Mouse (Mus musculus) myocyte (in vitro differentiated cells): ENCODE measurements around the gene Farsb.

Experiments
- MAX ChIP-seq: IDR thresholded peaks from one replicate; pipeline ENCODE4 v1.6.1; 2011; ENCODE audit warnings: low read depth, mild to moderate bottlenecking, control low read depth
- POLR2A ChIP-seq: IDR thresholded peaks from one replicate; pipeline ENCODE4 v1.6.1; 2011; ENCODE audit warnings: low read depth, mild to moderate bottlenecking, control low read depth, moderate library complexity; ENCODE audit not compliant: insufficient read length
- SRF ChIP-seq: IDR thresholded peaks from one replicate; pipeline ENCODE4 v1.6.1; 2011; ENCODE audit warnings: low read depth; ENCODE audit not compliant: control insufficient read depth, insufficient read length

GRCm38 (mm10) chr1:78507137-78507536, 18.4 kb upstream of the Farsb start:
- TF ChIP-seq POLR2A (no peak), MAX (no peak), SRF (no peak)
